Mouse (Mus musculus) lung, postnatal 36 days (tissue): ENCODE measurements at regions not wholly inside any gene's neighbourhood (a gene's known extent, or its start where the extent isn't known, plus 50 kb on each side); places are given as distances from the start of the nearest gene placed in this dataset.
A peak's percentile ranks its signal among the peaks of the same experiment; 100 is the strongest.

Experiments used
- DNase-seq: peaks from one replicate; pipeline ENCODE4 v3.0.0; 2022; ENCODE audit warnings: mixed read lengths

DNA sequence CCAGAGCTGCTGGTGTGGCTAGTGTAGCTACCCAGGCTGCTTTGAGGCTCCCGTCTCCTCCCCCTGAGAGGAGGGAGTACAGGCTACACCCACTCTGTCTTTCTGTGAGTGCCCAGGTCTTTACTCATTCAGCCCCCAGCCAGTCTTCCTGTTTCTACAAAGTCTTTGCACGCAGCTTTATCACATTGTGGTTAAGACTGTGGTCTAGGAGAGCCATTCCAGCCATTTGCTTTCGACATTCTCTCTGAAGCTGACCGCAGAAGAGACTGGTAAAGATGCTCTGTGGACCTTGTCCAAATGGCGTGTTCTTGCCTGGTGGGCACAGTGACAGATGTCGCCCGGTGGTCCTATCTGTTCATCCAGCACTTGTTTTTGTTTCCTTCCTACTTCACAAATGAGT lies 62.0 kb downstream of the Tpra1 start:
- DNase-seq = no peak

GRCm38 (mm10) chr6:88964911-88965310 lies 62.9 kb downstream of the Tpra1 start:
- DNase-seq = no peak

DNA sequence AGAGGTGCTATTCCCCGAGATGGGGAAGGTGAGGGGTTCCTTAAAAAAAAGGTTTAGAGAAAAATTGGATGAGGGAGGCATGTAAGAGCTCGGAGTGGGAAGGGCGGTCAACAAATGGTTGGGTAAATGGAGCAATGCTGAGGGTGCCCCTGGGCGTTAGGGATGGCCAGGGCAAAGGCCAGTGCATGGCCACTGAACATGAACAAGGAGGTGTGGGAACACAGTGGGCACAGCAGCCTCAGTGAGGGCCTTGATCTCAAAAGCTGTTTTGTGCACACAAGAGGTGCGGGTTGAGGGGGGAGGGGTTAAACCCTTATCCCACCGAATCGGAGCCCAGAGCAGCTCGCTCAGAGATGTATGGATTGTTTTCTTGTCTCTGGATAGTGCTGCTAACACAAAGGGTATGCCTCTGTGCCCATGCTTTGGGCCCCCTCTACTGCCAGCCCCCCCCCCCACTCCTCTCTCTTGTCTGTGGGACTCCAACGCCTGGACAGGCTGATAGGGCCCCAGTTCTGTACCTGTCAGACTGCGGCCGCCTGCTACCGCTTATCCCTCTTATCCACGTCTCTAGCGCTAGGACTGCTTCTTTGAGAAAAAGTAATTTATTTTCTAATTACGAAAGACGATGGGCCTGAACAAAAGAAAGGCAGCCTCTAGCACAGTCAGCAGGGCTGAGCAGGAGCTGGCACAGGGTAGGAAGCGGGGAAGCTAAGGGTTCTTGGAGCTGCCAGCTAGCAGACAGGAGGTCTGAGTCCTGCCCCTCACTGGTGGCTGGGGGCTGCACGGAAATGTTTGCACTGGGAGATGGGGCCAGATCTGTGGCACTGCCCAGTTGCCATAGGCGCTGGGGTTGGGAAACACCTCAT lies 63.5 kb downstream of the Tpra1 start:
- DNase-seq = no peak

DNA sequence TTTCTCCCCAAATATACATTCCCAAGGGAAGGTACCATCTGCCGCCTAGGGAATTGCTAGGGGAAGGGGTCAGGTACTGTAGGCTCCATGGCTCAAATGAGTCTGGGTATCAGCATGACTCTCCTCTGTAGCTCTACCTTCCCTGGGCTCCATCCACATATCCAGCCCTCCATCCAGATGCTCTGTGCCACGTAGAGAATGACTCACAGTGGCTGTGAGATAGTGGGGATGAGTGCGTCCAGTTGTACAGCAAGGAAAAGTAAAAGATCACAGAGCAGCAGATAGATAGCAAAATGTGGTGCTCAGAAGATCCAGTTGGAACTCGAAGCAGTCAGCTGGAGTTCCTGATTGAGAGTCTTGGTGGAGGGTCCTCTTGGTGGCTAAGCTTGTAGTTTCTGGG lies 64.5 kb downstream of the Tpra1 start:
- DNase-seq = no peak

DNA sequence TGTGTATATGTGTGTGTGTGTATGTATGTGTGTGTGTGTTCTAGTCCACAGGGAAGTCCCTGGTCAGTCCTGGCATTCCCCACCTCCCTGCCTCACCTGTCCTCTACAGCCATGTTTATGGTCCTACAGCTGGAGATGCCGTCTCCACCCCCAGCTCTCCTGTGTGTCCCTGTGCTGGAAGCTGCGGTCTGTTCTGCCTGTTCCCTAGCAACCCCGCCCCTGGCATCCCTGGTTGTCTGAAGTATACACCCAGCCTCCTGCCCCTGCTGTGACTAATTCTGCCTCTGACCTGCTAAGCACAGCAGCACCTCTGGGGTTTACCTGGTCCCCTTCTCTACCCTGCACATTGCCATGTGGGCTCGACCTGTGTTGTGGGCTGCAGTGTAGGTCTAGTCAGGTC lies 66.8 kb downstream of the Tpra1 start:
- no peak for DNase-seq

GRCm38 (mm10) chr6:88971729-88972128 lies 69.7 kb downstream of the Tpra1 start:
- no peak for DNase-seq

DNA sequence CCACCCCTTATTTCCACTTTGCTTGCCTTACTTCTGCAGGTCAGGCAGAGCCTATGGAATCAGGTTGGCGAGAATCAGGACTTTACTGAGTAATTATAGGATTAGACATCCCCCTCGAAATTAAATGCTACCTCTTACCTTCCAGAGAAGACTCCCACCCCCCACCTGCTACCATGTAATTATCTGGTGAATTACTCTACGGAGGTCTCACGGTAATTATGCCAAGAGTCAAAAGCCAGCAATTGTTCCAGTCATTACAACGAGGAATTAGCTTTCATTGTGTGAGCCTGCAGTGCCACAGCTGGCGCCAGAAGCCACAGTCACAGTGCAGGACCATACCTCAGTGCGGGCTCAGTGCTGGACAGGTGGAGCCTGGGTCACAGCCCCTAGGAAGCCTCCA lies 72.4 kb downstream of the Tpra1 start:
- no peak for DNase-seq

GRCm38 (mm10) chr6:88976581-88976980 lies 74.5 kb downstream of the Tpra1 start:
- DNase-seq = no peak

DNA sequence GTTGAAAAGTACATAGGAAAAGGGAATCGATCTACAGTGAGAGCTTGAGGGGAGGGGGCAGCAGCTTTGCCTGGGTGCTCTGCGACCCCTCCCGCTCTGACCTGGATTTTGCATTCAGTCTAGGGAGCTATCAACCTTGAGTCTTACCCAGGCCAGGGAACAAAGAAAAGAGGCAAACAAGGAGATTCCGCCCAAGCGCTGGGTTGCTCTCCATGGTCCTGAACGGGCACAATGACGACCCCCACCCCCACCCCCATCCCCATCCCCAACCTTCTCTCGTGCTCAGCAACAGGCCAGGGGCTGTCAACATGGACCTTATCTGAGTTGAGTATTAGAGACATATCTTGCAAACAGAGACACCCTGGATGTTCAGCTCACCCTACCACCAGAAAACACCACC lies 74.9 kb downstream of the Tpra1 start:
- DNase-seq = no peak

DNA sequence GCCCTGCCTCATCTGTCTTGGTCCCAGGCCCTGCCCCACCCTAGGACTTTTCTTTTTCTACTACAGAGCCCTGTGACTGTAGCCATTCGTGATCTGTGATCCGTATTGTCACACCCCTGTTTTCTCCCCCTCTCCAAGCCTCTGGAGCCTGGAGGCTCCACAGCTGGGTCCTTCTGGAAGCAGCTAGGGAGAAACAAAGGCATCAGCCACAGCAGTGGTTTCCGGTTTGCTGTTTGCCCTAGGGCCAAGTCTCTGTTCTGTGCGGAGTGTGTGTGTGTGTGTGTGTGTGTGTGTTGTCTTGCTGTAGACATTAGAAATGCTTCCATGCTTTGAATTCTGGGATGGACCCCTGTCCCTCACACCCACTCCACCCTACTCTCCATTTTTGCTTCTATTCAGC lies 76.9 kb downstream of the Tpra1 start:
- peak; percentile 30 for DNase-seq

- peak; percentile 86 for DNase-seq
These were observed 78.1 kb downstream of the Tpra1 start for GRCm38 (mm10) chr6:88980112-88980511.

GRCm38 (mm10) chr6:88981544-88981943 lies 79.5 kb downstream of the Tpra1 start:
- DNase-seq = peak; percentile 54

GRCm38 (mm10) chr6:88984170-88984569 lies 82.1 kb downstream of the Tpra1 start:
- no peak for DNase-seq

- no peak for DNase-seq
These were observed 82.8 kb downstream of the Tpra1 start for GRCm38 (mm10) chr6:88984863-88985262.

DNA sequence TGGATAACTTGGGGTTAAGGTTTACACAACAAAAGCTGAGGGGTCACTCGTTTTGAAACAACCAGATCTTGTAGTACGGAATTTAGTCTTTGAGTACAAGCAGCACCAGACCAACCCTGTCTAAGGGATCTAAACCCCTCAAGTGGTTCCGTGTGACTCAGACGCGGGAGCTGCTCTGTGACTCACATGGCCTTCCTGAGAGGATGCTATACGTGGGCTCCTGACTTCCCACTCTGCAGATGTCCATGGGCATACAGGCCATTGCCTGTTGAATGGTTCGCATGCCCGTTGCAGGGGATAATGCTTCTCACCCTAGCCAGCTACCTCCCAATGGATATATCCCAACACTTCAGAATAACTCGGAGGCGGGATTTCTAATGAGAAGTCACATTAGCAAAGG lies 86.5 kb downstream of the Tpra1 start:
- no peak for DNase-seq

GRCm38 (mm10) chr6:88989617-88990299 lies 87.7 kb downstream of the Tpra1 start:
- DNase-seq = no peak

DNA sequence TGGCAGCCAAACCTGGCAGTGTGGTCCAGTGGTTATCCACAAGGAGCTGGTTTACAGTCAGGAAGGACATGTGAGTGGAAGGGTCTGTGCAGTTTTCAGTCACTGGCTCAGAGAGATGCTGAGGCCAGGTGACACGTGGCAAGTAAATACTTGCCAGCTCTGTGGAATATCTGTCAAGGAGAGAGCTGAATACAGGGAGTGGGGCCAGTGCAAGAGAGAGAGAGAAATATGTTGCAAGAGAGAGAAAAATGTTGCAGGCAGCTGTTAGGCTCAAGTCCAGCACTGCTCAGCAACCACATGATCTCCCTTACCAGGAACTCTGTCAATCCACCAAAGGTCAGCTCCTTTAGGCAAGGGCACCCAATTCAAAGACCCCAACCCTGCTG lies 88.2 kb downstream of the Tpra1 start:
- peak; percentile 47 for DNase-seq

DNA sequence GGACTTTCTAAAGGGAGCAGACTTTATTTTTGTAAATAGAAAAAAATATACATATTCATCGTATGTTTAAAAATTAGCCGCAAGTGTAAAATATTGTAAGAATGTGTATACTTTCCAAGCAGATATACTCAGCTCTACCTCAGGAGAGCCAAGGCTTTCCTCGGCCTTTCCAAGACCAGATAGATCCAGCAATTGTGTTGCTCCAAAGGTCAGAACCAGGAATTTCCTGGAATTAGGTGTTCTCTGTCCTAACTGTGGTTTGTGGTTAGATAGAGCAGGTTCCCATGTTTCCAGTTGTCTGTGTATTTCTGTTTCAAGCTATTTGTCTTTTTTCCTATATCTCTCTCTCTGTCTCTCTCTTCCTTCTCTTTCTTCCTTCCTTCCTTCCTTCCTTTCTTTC lies 93.0 kb downstream of the Tpra1 start:
- DNase-seq = no peak

GRCm38 (mm10) chr6:88998927-88999722 lies 97.1 kb downstream of the Tpra1 start:
- no peak for DNase-seq

- DNase-seq = peak; percentile 64
These were observed 98.3 kb downstream of the Tpra1 start for GRCm38 (mm10) chr6:89000359-89000758.

- no peak for DNase-seq
These were observed 101.3 kb downstream of the Tpra1 start for GRCm38 (mm10) chr6:89003197-89003923.

DNA sequence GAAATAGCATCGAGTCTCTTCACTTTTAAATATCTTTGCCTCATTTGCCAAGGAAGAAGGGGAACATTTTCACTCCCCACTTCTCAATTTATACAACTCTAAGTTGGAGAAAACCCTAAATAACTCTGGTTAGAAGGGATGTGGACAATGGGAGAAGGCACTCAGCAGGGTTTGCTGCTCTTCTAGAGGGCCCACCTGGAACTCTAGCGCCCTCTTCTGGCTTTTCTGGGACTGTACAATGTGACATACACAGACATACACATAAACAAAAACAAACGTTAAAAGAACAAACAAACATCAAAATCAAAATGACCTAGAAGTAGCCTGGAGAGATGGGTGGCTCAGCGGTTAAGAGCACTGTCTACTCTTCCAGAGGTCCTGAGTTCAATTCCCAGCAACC lies 103.0 kb downstream of the Tpra1 start:
- no peak for DNase-seq

DNA sequence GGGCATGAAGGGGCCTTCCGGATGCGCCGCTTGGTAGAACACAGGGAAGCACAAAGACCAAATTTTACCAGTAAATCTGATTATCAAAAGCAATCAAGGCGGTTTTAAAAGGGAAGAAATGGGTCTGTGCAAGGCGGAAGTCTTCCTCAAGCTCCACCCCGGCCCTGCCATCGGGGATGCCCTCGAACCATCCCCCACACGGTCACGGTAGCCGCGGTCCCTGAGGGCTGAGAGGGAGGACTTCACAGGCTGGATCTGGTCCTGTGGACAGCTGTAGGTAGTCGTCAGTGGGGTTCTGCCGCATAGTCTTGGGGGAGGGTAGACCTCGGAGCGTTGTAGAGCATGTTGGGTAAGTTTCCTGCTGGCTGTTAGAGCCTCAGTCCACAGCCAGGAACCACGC lies 104.9 kb downstream of the Tpra1 start:
- no peak for DNase-seq
